Mouse (Mus musculus) lung, adult 2 months (tissue): ENCODE measurements around the gene A130010J15Rik.

Experiments used
- CTCF ChIP-seq: fragments of 200-500 bp; IDR thresholded peaks from 2 replicates; pipeline ENCODE4 v1.5.1; 2011; ENCODE audit warnings: mild to moderate bottlenecking, low read length, control low read depth; ENCODE audit not compliant: insufficient read depth
- POLR2A ChIP-seq: fragments of 200-500 bp; IDR thresholded peaks from 2 replicates; pipeline ENCODE4 v1.6.1; 2011; ENCODE audit warnings: low read depth, mild to moderate bottlenecking, control low read depth, low read length, borderline replicate concordance; ENCODE audit errors: extremely low read depth

- TF ChIP-seq CTCF (no peak), POLR2A (no peak)
These were observed 27.4 kb downstream of the A130010J15Rik start for GRCm38 (mm10) chr1:193195169-193195810.
